Mouse (Mus musculus): ENCODE results near the gene Marc1. TPM values are rescaled to one million over a fixed set of nuclear protein-coding genes. Genes with fewer than 3 reads are reported as not detected.

The Marc1 gene
- polyA plus RNA-seq, 1 experiment, result not detected

GRCm38 (mm10) chr1:184817768-184818167 lies 6.7 kb upstream of the Marc1 start:
- H3K79me2 ChIP-seq (ENCODE audit: control insufficient read depth, insufficient read depth), result no peaks in the 10 kb centered on the region
- no peaks in the 10 kb centered on the region for H3K27me3 ChIP-seq (ENCODE audit: control insufficient read depth, insufficient read depth, insufficient read length)
- peaks cover 28% of the 10 kb centered on the region for H3K36me3 ChIP-seq (ENCODE audit: control insufficient read depth, insufficient read depth)
- H3K4me2 ChIP-seq (ENCODE audit: low read depth), result no peak overlapping the region
- H3K4me3 ChIP-seq, result no peak overlapping the region
- TF ChIP-seq MYOD1 (IDR thresholded peaks at IDR 0.05; ENCODE audit: control insufficient read depth in 1 of 3, insufficient read length in 2 of 3, low read depth in 2 of 3) (no peak), CEBPB (IDR thresholded peaks at IDR 0.05; ENCODE audit: insufficient read depth, poor library complexity, severe bottlenecking) (no peak), SRF (IDR thresholded peaks at IDR 0.05; ENCODE audit: control insufficient read depth, insufficient read length, low read depth) (no peak), TCF3 (IDR thresholded peaks at IDR 0.05; ENCODE audit: insufficient read length, low read depth) (no peak), POLR2A (IDR thresholded peaks at IDR 0.05; ENCODE audit: insufficient read length, low read depth) (no peak), USF1 (IDR thresholded peaks at IDR 0.05; ENCODE audit: low read depth) (no peak), REST (IDR thresholded peaks at IDR 0.05; ENCODE audit: insufficient read depth, insufficient read length) (no peak), MAX (IDR thresholded peaks at IDR 0.05; ENCODE audit: low read depth) (no peak), TCF12 (IDR thresholded peaks at IDR 0.05; ENCODE audit: insufficient read depth, poor library complexity, severe bottlenecking) (no peak), E2F4 (IDR thresholded peaks at IDR 0.05; ENCODE audit: insufficient read depth) (no peak), POLR2AphosphoS2 (IDR thresholded peaks at IDR 0.05; ENCODE audit: insufficient read length, low read depth) (no peak), MYOG (IDR thresholded peaks at IDR 0.05; ENCODE audit: control insufficient read depth in 1 of 3, insufficient read depth in 1 of 3, insufficient read length in 2 of 3, low read depth in 2 of 3) (no peak)
- no peak overlapping the region for H3ac ChIP-seq (ENCODE audit: control insufficient read depth, insufficient read length)

GRCm38 (mm10) chr1:184811716-184812250 lies 670 bp upstream of the Marc1 start:
- TF ChIP-seq SRF (IDR thresholded peaks at IDR 0.05; ENCODE audit: control insufficient read depth, insufficient read length, low read depth), result no peak
- TF ChIP-seq MAX (IDR thresholded peaks at IDR 0.05; ENCODE audit: low read depth), result no peak
- no peak for TF ChIP-seq CEBPB (IDR thresholded peaks at IDR 0.05; ENCODE audit: insufficient read depth, poor library complexity, severe bottlenecking)
- TF ChIP-seq POLR2AphosphoS2 (IDR thresholded peaks at IDR 0.05; ENCODE audit: insufficient read length, low read depth), result no peak
- TF ChIP-seq TCF12 (IDR thresholded peaks at IDR 0.05; ENCODE audit: insufficient read depth, poor library complexity, severe bottlenecking), result no peak
- TF ChIP-seq E2F4 (IDR thresholded peaks at IDR 0.05; ENCODE audit: insufficient read depth), result no peak
- no peak for TF ChIP-seq MYOD1 (IDR thresholded peaks at IDR 0.05; ENCODE audit: control insufficient read depth in 1 of 3, insufficient read length in 2 of 3, low read depth in 2 of 3)
- no peak for TF ChIP-seq MYOG (IDR thresholded peaks at IDR 0.05; ENCODE audit: control insufficient read depth in 1 of 3, insufficient read depth in 1 of 3, insufficient read length in 2 of 3, low read depth in 2 of 3)
- no peak for TF ChIP-seq USF1 (IDR thresholded peaks at IDR 0.05; ENCODE audit: low read depth)
- TF ChIP-seq REST (IDR thresholded peaks at IDR 0.05; ENCODE audit: insufficient read depth, insufficient read length), result no peak
- no peak for TF ChIP-seq POLR2A (IDR thresholded peaks at IDR 0.05; ENCODE audit: insufficient read length, low read depth)
- TF ChIP-seq TCF3 (IDR thresholded peaks at IDR 0.05; ENCODE audit: insufficient read length, low read depth), result no peak
- Histone ChIP-seq H3K79me2 (ENCODE audit: control insufficient read depth, insufficient read depth) (no peaks in the 10 kb centered on the region), H3K4me2 (ENCODE audit: low read depth) (no peak overlapping the region), H3ac (ENCODE audit: control insufficient read depth, insufficient read length) (no peak overlapping the region), H3K36me3 (ENCODE audit: control insufficient read depth, insufficient read depth) (peaks cover 8% of the 10 kb centered on the region), H3K4me3 (no peak overlapping the region), H3K27me3 (ENCODE audit: control insufficient read depth, insufficient read depth, insufficient read length) (no peaks in the 10 kb centered on the region)

GRCm38 (mm10) chr1:184809578-184810001 lies 1.5 kb downstream of the Marc1 start:
- peaks cover 8% of the 10 kb centered on the region for H3K36me3 ChIP-seq (ENCODE audit: control insufficient read depth, insufficient read depth)
- no peaks in the 10 kb centered on the region for H3K79me2 ChIP-seq (ENCODE audit: control insufficient read depth, insufficient read depth)
- no peak overlapping the region for H3K4me3 ChIP-seq
- no peak overlapping the region for H3ac ChIP-seq (ENCODE audit: control insufficient read depth, insufficient read length)
- no peaks in the 10 kb centered on the region for H3K27me3 ChIP-seq (ENCODE audit: control insufficient read depth, insufficient read depth, insufficient read length)
- TF ChIP-seq POLR2AphosphoS2 (IDR thresholded peaks at IDR 0.05; ENCODE audit: insufficient read length, low read depth), result no peak
- TF ChIP-seq TCF3 (IDR thresholded peaks at IDR 0.05; ENCODE audit: insufficient read length, low read depth), result no peak
- TF ChIP-seq REST (IDR thresholded peaks at IDR 0.05; ENCODE audit: insufficient read depth, insufficient read length), result no peak
- H3K4me2 ChIP-seq (ENCODE audit: low read depth), result no peak overlapping the region

GRCm38 (mm10) chr1:184808418-184809012 lies 2.6 kb downstream of the Marc1 start:
- Histone ChIP-seq H3ac (ENCODE audit: control insufficient read depth, insufficient read length) (no peak overlapping the region), H3K4me3 (no peak overlapping the region), H3K4me2 (ENCODE audit: low read depth) (no peak overlapping the region), H3K79me2 (ENCODE audit: control insufficient read depth, insufficient read depth) (no peaks in the 10 kb centered on the region), H3K27me3 (ENCODE audit: control insufficient read depth, insufficient read depth, insufficient read length) (no peaks in the 10 kb centered on the region), H3K36me3 (ENCODE audit: control insufficient read depth, insufficient read depth) (peaks cover 8% of the 10 kb centered on the region)
- no peak for TF ChIP-seq E2F4 (IDR thresholded peaks at IDR 0.05; ENCODE audit: insufficient read depth)
- no peak for TF ChIP-seq TCF12 (IDR thresholded peaks at IDR 0.05; ENCODE audit: insufficient read depth, poor library complexity, severe bottlenecking)
- TF ChIP-seq TCF3 (IDR thresholded peaks at IDR 0.05; ENCODE audit: insufficient read length, low read depth), result no peak

- H3K79me2 ChIP-seq (ENCODE audit: control insufficient read depth, insufficient read depth), result no peaks in the 10 kb centered on the region
- H3K36me3 ChIP-seq (ENCODE audit: control insufficient read depth, insufficient read depth), result peaks cover 5% of the 10 kb centered on the region
- H3K27me3 ChIP-seq (ENCODE audit: control insufficient read depth, insufficient read depth, insufficient read length), result no peaks in the 10 kb centered on the region
- TF ChIP-seq MAX (IDR thresholded peaks at IDR 0.05; ENCODE audit: low read depth), result no peak
- TF ChIP-seq USF1 (IDR thresholded peaks at IDR 0.05; ENCODE audit: low read depth), result no peak
- TF ChIP-seq MYOG (IDR thresholded peaks at IDR 0.05; ENCODE audit: control insufficient read depth in 1 of 3, insufficient read depth in 1 of 3, insufficient read length in 2 of 3, low read depth in 2 of 3), result no peak
- no peak for TF ChIP-seq REST (IDR thresholded peaks at IDR 0.05; ENCODE audit: insufficient read depth, insufficient read length)
- no peak for TF ChIP-seq POLR2AphosphoS2 (IDR thresholded peaks at IDR 0.05; ENCODE audit: insufficient read length, low read depth)
- TF ChIP-seq POLR2A (IDR thresholded peaks at IDR 0.05; ENCODE audit: insufficient read length, low read depth), result no peak
- no peak for TF ChIP-seq MYOD1 (IDR thresholded peaks at IDR 0.05; ENCODE audit: control insufficient read depth in 1 of 3, insufficient read length in 2 of 3, low read depth in 2 of 3)
- no peak for TF ChIP-seq CEBPB (IDR thresholded peaks at IDR 0.05; ENCODE audit: insufficient read depth, poor library complexity, severe bottlenecking)
- TF ChIP-seq TCF12 (IDR thresholded peaks at IDR 0.05; ENCODE audit: insufficient read depth, poor library complexity, severe bottlenecking), result no peak
- TF ChIP-seq E2F4 (IDR thresholded peaks at IDR 0.05; ENCODE audit: insufficient read depth), result no peak
- TF ChIP-seq SRF (IDR thresholded peaks at IDR 0.05; ENCODE audit: control insufficient read depth, insufficient read length, low read depth), result no peak
- TF ChIP-seq TCF3 (IDR thresholded peaks at IDR 0.05; ENCODE audit: insufficient read length, low read depth), result no peak
- no peak overlapping the region for H3ac ChIP-seq (ENCODE audit: control insufficient read depth, insufficient read length)
- H3K4me2 ChIP-seq (ENCODE audit: low read depth), result no peak overlapping the region
- no peak overlapping the region for H3K4me3 ChIP-seq
Observed at GRCm38 (mm10) chr1:184807627-184808417, 3.3 kb downstream of the Marc1 start.

Data from myocyte (in vitro differentiated cells).